Mouse (Mus musculus) liver, adult 2 months (tissue): ENCODE measurements around the gene Nfatc2.

Source experiments
- CTCF ChIP-seq: fragments of 200-500 bp; IDR thresholded peaks from 2 replicates; pipeline ENCODE4 v1.5.1; 2011; ENCODE audit warnings: low read depth, low read length, control low read depth
- POLR2A ChIP-seq: fragments of 200-500 bp; IDR thresholded peaks from 2 replicates; pipeline ENCODE4 v1.6.1; 2011; ENCODE audit warnings: low read length, control low read depth; ENCODE audit not compliant: insufficient read depth; ENCODE audit errors: extremely low read depth

GRCm38 (mm10) chr2:168608125-168608564, 6.7 kb upstream of the Nfatc2 start:
- TF ChIP-seq POLR2A (no peak), CTCF (no peak)
